In the genomic region with DNA sequence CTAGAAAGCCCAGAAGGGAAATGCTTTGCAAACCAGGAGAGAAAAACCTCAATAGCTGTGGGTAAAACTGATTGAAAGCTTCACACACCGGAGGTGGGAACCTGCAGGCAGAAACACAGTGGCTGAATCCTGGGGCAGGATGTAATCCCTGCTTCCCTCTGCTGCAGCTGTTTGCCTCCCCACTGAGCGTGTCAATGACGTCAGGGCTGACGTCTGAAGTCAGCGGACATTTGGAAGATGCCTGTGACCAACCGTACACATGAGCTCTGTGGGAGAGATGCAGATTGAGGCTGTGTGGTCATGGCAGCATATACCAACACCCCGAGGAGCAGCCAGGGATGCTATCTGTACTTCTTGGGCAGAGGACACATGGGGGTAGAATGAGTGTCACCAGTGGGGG, we compare ENCODE assay signal across 12 mouse cellular contexts.
DNase-seq lines count a peak whose midpoint lies in the region; ATAC-seq and TF ChIP-seq lines count a peak whose summit lies in the region.
"Had no signal": no experiment of that assay in that cellular context is flagged by ENCODE, and none has a peak within 500 bp of the region (broad histone marks: within the 10 kb centered on the region; RNA-seq: fewer than 3 reads in every experiment).

No protein-coding gene starts in this region.

- DNase-seq in forebrain, embryonic 14.5 days (ENCODE audit: low spot score), result peak; percentile 16
- peak; percentile 84 for DNase-seq in midbrain, embryonic 11.5 days (ENCODE audit: low spot score, missing footprints)
- DNase-seq in brain, adult 2 months (ENCODE audit: low read depth, low spot score), result peak; percentile 20
- DNase-seq in urinary bladder, postnatal 36 days (ENCODE audit: low spot score in 2 of 2), result no peak
- no peak for DNase-seq in layer of hippocampus, adult 18-20 months (ENCODE audit: low spot score in 2 of 2)
- DNase-seq: liver, postnatal 0 days had no signal

- no peaks in the 10 kb centered on the region for H3K36me3 ChIP-seq in forebrain, embryonic 14.5 days (ENCODE audit: control insufficient read depth, insufficient read depth, low read length)
- no peaks in the 10 kb centered on the region for H3K36me3 ChIP-seq in forebrain, embryonic 13.5 days (ENCODE audit: poor library complexity, severe bottlenecking)
- no peaks in the 10 kb centered on the region for H3K36me3 ChIP-seq in midbrain, embryonic 11.5 days (ENCODE audit: control insufficient read depth, insufficient read depth, low read length)
- H3K36me3 ChIP-seq in midbrain, embryonic 16.5 days (ENCODE audit: control insufficient read depth, insufficient read depth, low read length), result no peaks in the 10 kb centered on the region
- H3K36me3 ChIP-seq in myocyte (ENCODE audit: control insufficient read depth, insufficient read depth), result no peaks in the 10 kb centered on the region
- H3K36me3 ChIP-seq: G1E had no signal

- peak; percentile 26; the same call in 1 of the 2 replicates for ATAC-seq in forebrain, embryonic 14.5 days
- no peak for ATAC-seq in forebrain, embryonic 13.5 days
- no peak; the same call in 1 of the 2 replicates for ATAC-seq in midbrain, embryonic 11.5 days (ENCODE audit: low FRiP score)
- no peak for ATAC-seq in midbrain, embryonic 16.5 days
- ATAC-seq: intestine, embryonic 16.5 days; liver, postnatal 0 days had no signal

- no peak overlapping the region for H3K9ac ChIP-seq in forebrain, embryonic 14.5 days (ENCODE audit: low read length)
- no peak overlapping the region for H3K9ac ChIP-seq in forebrain, embryonic 13.5 days
- H3K9ac ChIP-seq in midbrain, embryonic 11.5 days (ENCODE audit: low read length), result no peak overlapping the region
- H3K9ac ChIP-seq in midbrain, embryonic 16.5 days (ENCODE audit: low read depth, low read length), result no peak overlapping the region
- H3K9ac ChIP-seq: liver, postnatal 0 days had no signal

- H3K4me3 ChIP-seq in forebrain, embryonic 14.5 days (ENCODE audit: low read depth, low read length), result no peak overlapping the region
- H3K4me3 ChIP-seq in forebrain, embryonic 13.5 days, result no peak overlapping the region
- no peak overlapping the region for H3K4me3 ChIP-seq in midbrain, embryonic 11.5 days (ENCODE audit: low read depth, low read length)
- H3K4me3 ChIP-seq in midbrain, embryonic 16.5 days (ENCODE audit: low read depth, low read length), result no peak overlapping the region
- no peak overlapping the region for H3K4me3 ChIP-seq in myocyte
- H3K4me3 ChIP-seq: megakaryocyte, embryonic 14.5 days had no signal

- no peak overlapping the region for H3ac ChIP-seq in myocyte (ENCODE audit: control insufficient read depth, insufficient read length)

- no peak overlapping the region for H3K4me2 ChIP-seq in forebrain, embryonic 14.5 days (ENCODE audit: low read length)
- no peak overlapping the region for H3K4me2 ChIP-seq in forebrain, embryonic 13.5 days
- no peak overlapping the region for H3K4me2 ChIP-seq in midbrain, embryonic 11.5 days
- H3K4me2 ChIP-seq in midbrain, embryonic 16.5 days (ENCODE audit: low read length), result no peak overlapping the region
- H3K4me2 ChIP-seq in myocyte (ENCODE audit: low read depth), result no peak overlapping the region

- H3K4me1 ChIP-seq in forebrain, embryonic 14.5 days (ENCODE audit: control insufficient read depth, insufficient read depth, low read length), result no peaks in the 10 kb centered on the region
- no peaks in the 10 kb centered on the region; the same call in 1 of the 2 replicates for H3K4me1 ChIP-seq in forebrain, embryonic 13.5 days
- no peaks in the 10 kb centered on the region for H3K4me1 ChIP-seq in midbrain, embryonic 11.5 days (ENCODE audit: control insufficient read depth, insufficient read depth, low read length)
- H3K4me1 ChIP-seq in midbrain, embryonic 16.5 days (ENCODE audit: control insufficient read depth, insufficient read depth, low read length), result no peaks in the 10 kb centered on the region; the same call in 1 of the 2 replicates
- H3K4me1 ChIP-seq: megakaryocyte, embryonic 14.5 days had no signal

- no peaks in the 10 kb centered on the region for H3K27me3 ChIP-seq in forebrain, embryonic 14.5 days (replicated peaks; ENCODE audit: control insufficient read depth, insufficient read depth, low read length)
- no peaks in the 10 kb centered on the region for H3K27me3 ChIP-seq in forebrain, embryonic 13.5 days
- H3K27me3 ChIP-seq in midbrain, embryonic 11.5 days (ENCODE audit: control insufficient read depth, insufficient read depth, low read length), result no peaks in the 10 kb centered on the region
- no peaks in the 10 kb centered on the region for H3K27me3 ChIP-seq in midbrain, embryonic 16.5 days (ENCODE audit: control insufficient read depth, insufficient read depth, low read depth, low read length)
- no peaks in the 10 kb centered on the region for H3K27me3 ChIP-seq in myocyte (ENCODE audit: control insufficient read depth, insufficient read depth, insufficient read length)

- no peaks in the 10 kb centered on the region for H3K79me2 ChIP-seq in myocyte (ENCODE audit: control insufficient read depth, insufficient read depth)

- no peak overlapping the region for H3K27ac ChIP-seq in forebrain, embryonic 14.5 days (ENCODE audit: low read depth, low read length)
- no peak overlapping the region for H3K27ac ChIP-seq in forebrain, embryonic 13.5 days
- H3K27ac ChIP-seq in midbrain, embryonic 11.5 days (ENCODE audit: low read depth, low read length), result no peak overlapping the region
- H3K27ac ChIP-seq in midbrain, embryonic 16.5 days (ENCODE audit: low read length), result no peak overlapping the region

- H3K9me3 ChIP-seq in forebrain, embryonic 14.5 days (replicated peaks; ENCODE audit: control insufficient read depth, low read length), result no peaks in the 10 kb centered on the region
- 0 out of 2 replicates have a peak, but pooled peaks cover 5% of the 10 kb centered on the region for H3K9me3 ChIP-seq in forebrain, embryonic 13.5 days (replicated peaks)
- H3K9me3 ChIP-seq in midbrain, embryonic 11.5 days (ENCODE audit: control insufficient read depth, low read length), result no peaks in the 10 kb centered on the region
- H3K9me3 ChIP-seq in midbrain, embryonic 16.5 days (replicated peaks; ENCODE audit: control insufficient read depth, low read length, poor library complexity, severe bottlenecking), result 0 out of 2 replicates have a peak, but pooled peaks cover 2% of the 10 kb centered on the region

- no peak for TF ChIP-seq POLR2A in myocyte (IDR thresholded peaks at IDR 0.05; ENCODE audit: insufficient read length, low read depth)

- 43% methylated on average over 7 of the region's 7 CpGs for WGBS in forebrain, embryonic 14.5 days
- 34% methylated on average over 7 of the region's 7 CpGs for WGBS in forebrain, embryonic 13.5 days
- WGBS in midbrain, embryonic 11.5 days, result 42% methylated on average over 7 of the region's 7 CpGs
- 33% methylated on average over 7 of the region's 7 CpGs for WGBS in midbrain, embryonic 16.5 days

TF ChIP-seq in myocyte, 11 proteins besides CTCF, POLR2A, EP300 and RAD21:
- peak in 2 of 3 experiments; percentile 66 to 75 for TF ChIP-seq MYOD1 (IDR thresholded peaks at IDR 0.05; ENCODE audit: control insufficient read depth in 1 of 3, insufficient read length in 2 of 3, low read depth in 2 of 3)
- TF ChIP-seq MYOG (IDR thresholded peaks at IDR 0.05; ENCODE audit: control insufficient read depth in 1 of 3, insufficient read depth in 1 of 3, insufficient read length in 2 of 3, low read depth in 2 of 3), result peak in 1 of 3 experiments; percentile 72
- no peak for TF ChIP-seq CEBPB (IDR thresholded peaks at IDR 0.05; ENCODE audit: insufficient read depth, poor library complexity, severe bottlenecking)
TF ChIP-seq in myocyte: peak in this region for 2.

Comparison
In these comparisons a context has a peak if more than half of its experiments do, and no peak if none do; other contexts are left out.
1. DNase-seq: peak in forebrain, embryonic 14.5 days (single experiment), midbrain, embryonic 11.5 days (single experiment) and brain, adult 2 months (single experiment); none in urinary bladder, postnatal 36 days (0 of 2) and layer of hippocampus, adult 18-20 months (0 of 2).